Mouse (Mus musculus) c-Kit-positive CD71-positive TER-119-negative erythroid progenitor cells, embryonic 14.5 days (primary cell): ENCODE measurements around the gene Mindy1.

Experiments
- DNase-seq: peaks from one replicate; pipeline ENCODE4 v3.0.0-alpha.2; 2013; ENCODE audit warnings: low read depth

Mindy1 gene

DNA sequence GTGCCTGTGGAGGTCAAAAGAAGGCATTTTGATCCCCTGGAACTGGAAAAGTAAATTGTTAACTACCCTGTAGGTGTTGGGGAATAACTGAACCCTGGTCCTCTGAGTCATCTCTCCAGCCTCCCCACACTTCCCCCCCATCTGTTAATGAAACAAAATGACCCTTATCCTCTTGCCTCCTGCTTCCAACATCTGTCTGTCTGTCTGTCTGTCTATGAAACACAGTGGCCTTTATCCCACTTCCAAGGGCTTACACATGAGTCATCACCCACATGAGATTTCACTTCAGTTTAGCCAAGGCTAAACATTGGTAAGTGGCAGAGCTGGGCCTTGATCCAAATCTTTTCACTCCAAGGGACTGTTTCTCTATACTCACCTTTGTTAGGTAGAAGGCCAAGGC lies 13.3 kb upstream of the Mindy1 start:
- DNase-seq = no peak

DNA sequence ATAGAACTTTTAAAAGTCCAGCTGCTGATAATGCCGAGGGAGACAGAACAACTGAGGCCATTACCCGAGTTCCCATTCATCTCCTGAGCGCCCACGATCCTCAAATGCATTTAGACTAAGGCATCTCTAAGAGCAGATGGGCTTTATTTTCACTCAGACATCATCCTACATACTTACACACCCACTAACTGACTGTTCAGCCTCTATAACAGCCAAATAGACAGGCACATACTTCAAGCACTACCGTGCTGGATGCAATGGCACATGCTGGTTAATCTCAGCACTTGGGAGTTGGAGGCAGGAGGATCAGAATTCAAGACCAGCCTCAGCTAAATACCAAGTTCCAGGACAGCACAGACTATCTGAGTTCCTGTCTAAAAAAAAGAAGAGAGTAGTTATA lies 11.4 kb upstream of the Mindy1 start:
- DNase-seq = no peak

DNA sequence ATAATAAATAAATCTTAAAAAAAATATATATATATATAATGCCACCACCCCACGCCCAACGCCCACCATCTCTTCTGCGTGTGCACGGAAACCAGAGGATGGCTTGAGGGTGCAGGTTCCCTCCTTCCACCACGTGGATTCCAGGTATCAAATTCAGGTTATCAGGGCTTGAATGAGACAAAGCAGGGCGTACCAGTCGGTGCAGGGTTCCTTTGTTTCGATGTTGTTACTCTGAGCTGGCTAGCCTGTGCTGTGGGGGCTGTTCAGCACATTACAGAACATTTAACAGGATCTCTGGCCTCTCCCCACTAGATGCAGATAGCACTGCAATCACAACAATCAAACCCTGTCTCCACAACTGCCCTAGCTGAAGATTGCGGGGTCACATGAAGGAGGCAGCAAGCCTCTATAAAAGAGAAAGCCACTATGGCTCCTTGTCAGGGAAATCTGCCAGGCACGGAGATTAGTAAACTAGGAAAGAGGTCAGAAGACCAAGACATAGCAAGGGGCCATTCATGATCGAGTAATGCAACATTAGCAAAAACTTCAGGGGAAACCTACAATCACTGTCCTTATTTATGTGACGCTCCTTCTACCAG lies 10.3 kb upstream of the Mindy1 start:
- DNase-seq = no peak

DNA sequence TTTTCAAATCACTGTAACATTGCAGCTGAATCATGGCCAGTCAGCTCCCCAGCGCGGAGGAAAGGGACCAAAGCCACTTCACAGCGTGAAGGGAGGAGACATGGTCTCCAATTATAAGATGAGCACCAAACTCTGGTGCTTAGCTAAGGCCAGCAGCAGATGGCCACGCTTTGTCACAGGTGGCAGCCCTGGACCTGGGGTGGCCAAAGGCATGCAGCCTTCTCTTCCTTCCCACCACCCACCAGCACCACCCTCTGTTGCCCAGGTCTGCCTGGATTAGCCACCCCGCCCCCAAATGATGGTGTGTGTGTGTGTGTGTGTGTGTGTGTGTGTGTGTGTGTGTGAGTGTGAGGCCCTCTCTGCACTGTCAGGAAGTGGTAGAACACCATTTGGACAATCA lies 7.7 kb upstream of the Mindy1 start:
- DNase-seq = no peak

DNA sequence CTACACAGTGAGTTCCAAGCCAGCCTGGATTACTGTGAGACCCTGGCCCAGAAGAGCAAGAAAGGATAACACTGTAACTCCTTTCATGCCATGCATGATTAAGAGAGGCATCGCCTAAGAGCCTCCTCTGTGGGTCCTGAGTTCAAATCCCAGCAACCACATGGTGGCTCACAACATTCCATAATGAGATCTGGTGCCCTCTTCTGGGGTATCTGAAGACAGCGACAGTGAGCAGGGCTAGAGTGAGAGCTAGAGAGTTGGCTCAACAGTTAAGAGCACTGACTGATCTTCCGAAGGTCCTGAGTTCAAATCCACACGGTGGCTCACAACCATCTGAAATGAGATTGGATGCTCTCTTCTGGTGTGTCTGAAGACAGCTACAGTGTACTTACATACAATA lies 6.7 kb upstream of the Mindy1 start:
- DNase-seq = no peak

DNA sequence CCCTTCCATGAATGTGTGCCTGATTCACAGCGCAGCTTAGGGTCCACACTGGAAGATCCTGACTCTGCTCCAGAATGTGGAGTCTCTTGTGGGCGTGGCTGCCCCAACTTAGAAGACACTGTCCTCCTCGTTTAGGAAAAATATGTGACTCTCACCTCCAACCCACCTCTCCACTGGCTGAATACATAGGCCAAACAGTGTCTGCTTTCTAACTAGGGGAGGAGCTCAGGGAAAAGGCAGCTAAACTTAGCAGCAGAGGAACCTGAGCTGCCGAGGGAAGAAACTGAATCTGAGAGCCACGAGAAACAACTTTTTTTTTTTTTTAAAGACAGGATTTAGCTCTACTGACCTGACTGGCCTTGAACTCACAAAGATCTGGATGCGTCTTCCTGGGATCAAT lies 6.0 kb upstream of the Mindy1 start:
- DNase-seq = no peak

DNA sequence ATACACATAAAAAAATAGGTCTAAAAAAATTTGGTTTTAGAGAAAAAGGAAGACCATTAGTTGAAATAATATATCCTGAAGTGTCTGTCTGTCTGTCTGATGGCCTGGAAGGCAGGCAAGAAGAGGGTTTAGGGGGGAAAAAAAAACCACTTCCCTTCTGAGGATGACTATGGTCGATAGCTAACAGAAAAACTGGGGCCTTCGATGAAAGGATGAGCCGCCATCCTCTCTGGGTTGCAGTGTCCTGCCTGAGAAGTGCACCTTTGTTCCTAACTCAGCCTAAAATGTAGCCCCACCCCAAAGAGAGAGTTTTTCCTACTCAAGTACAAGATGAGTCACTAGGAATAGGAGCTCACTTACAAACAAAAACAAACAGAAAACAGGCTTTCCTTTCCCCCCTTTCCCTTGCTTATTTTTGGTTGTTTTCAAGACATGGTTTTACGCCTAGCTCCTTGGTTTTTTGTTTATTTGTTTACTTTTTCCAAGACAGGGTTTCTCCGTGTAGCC lies 4.7 kb upstream of the Mindy1 start:
- no peak for DNase-seq

DNA sequence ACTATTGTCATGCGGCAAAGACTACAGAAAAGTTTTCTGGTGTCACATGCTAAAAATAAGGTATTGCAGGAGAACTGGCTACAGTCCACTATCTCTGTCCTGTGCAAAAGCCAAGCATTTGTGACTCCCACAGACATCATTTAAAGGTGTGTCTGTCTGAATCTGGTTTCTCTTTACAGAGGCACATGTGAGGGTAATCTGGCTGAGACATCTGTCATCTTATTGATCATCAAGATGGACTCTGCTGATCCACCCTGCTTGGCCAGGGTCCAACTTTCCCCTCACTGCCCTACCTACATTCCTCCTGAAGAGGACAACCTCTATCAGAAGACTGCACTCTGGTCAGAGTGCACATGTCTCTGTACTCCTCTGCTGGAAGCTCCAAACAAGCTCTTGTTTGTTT lies 4.0 kb upstream of the Mindy1 start:
- no peak for DNase-seq

DNA sequence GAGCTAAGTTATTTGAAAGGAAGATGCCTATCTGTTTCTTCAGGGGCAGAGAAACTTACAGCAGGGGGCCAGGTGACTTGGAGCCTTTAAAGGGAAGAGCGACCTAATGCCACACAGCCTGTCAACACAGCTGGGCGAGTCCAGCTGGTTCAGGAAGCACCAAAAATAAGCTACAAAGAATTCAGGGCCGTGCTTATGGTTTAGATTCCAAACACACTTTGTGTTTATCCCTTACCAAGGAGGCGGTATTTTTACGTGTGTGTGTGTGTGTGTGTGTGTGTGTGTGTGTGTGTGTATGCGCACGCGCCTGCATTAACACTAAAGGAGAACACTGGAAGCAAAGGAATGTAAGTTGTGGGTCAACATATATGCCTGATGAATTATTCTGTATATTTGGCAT lies 398 bp upstream of the Mindy1 start:
- no peak for DNase-seq

DNA sequence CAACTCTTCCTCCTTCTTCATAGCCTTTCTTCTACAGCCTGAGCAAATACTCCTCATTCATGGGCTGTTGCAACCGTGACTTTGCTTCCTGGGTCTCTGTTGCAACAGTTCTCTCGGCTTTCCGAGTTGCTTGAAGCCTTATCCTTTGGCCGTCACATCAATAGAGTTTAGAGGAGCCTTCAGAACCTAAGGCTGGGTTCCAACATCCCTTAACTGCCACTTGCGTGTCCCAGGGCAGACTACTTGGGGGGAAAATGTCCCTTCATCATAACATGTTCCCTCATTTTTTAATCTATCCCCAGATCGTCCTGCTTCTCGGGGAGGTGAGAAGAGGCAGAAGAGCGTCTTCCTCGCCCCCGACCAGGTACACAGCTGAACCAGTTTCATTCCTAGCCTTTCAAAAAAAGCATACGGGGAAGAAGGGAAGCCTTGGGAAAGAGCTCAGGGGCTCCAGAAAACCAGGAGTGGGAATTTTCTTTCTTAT lies 1.3 kb downstream of the Mindy1 start:
- no peak for DNase-seq

DNA sequence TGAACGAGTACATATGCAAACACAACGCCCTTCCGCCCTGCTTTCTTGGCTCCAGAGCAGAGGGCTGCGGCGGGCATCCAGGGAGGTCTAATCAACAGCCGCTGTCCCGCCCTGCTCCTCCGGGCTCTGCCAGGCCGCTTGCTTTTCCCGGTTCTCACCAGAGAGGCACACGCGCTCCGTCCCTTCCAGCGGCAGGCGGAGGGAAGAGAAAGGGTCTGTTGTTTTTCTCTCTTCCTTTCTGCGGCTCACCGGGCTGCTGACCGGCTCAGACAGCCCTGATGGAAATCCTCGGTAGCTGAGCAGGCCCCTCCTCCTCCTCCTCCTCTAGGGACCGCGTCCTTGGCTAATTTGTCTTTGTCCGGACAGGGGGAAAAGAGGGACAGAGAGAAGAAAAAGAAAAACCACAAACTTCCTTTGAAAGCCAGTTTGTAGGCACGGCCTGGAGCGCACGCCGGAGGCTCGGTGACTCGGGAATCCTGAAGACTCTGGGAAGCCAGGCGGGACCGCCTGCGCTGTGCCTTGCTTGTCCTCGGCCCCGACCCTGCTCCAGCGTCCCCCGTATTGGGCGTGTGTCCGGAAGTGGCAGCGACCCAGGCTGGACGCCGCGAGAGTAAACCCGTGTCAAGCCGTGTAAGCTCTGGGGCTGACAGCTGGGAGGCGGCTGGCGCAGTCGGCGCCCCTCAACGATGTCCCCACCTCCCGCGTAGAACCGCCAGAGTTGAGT lies 1.9 kb downstream of the Mindy1 start:
- peak; percentile 66 for DNase-seq

DNA sequence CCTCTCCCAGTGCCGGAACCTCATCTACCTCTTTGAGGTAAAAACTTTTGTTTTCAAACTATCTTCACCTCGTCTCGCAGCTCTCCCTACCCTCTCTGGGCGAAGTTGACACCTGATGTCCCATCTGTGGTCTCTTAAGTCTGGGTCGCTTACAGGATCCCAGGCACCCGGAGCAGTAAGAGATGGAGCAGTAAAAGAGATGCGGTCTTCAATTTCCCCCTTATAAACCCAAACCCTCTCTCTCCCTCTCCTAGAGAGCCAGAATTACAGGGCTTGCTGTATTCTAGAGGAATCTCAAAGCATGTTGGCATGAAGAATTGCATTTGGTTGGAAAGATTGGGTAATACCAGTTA lies 2.4 kb downstream of the Mindy1 start:
- no peak for DNase-seq

DNA sequence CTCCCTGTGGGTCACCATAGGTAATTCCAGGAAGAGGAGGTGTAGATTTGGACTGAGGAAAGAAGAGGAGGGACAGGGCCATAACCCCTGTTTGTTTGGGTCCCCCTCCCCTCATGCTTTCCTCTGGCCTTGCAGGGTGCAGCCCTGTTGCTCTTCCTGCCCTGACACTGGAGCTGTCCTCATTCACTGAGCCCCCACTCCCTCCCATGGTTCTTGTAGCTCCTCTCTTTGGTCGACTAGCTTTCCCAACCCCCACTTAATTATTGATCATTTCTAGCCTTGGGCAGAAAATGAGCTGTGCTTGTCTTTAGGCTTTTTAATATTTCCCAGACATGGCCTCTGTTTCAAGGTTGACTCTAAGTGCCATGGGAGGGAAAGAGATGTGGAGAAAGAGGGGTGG lies 2.9 kb downstream of the Mindy1 start:
- DNase-seq = no peak

DNA sequence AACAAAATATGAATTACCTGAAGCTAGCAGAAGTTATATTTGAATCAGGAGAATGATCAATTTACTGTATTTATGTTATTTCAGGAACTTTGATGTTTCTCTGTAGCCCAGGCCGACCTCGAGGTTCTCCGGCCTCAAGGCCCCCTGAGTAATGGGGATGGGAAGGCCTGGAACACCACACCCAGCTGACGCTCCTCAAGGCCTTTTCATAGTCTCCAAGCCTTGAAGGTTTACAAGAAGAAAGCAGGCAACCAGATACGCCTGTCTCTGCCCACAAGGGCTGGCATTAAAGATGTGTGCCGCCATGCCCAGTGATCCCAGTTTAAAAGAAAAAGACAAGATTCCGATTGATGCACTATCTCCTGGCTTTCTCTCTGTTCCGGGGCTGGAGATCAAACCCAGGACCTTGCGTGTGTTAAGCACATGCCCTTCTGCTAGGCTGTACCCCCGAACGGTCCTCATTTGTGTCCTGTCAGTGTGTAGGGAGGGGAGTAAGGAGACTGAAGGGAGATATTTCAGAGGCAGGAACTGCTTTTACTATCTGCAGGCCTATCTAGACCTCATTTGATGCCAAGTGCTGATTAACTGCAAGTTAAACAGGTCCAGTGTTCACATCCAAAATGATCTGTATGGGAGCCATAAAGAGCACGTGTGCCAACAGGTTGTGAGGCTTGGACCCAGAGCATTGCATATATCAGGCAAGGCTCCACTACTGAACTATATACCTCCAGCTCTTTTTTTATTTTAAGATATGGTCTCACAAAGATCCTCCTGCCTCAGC lies 3.5 kb downstream of the Mindy1 start:
- no peak for DNase-seq

DNA sequence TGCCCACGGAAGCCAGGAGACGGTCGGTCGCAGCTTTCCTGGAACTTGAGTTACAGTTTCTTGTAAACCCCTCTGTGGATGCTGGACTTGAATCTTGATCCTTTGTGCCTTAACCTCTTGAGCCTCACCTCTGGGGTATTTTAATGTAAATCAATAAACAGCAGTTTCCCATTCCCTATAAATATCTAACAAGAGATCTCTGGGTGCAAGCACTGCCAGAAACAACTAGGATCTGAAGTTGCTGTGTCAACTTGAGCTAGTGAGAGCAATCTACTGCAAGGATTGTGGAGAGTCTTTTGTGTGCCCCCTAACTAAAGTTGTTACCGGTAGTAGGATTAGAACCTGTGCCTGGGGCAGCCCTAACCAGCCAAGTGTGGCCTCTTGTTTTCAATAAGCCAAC lies 4.2 kb downstream of the Mindy1 start:
- no peak for DNase-seq

DNA sequence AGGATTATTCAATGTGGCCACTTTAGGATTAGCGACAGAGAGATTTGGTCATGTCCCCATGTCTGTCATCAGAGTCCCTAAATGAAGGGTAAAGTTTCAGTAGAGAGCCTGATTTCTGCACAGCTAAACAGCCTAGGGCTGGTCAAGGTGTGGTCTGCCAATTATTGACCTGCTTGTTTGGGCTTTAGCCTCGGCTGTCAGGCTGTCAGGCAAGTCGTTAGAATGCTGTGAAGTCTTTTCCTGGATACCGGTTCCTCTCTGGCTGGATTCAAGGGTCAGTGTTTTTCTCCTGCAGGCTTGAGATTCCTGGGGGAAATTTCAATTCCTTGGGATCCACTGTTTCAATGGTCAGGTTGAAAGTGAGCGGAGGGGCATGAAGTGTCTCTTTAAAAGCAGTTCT lies 4.9 kb downstream of the Mindy1 start:
- DNase-seq = no peak

DNA sequence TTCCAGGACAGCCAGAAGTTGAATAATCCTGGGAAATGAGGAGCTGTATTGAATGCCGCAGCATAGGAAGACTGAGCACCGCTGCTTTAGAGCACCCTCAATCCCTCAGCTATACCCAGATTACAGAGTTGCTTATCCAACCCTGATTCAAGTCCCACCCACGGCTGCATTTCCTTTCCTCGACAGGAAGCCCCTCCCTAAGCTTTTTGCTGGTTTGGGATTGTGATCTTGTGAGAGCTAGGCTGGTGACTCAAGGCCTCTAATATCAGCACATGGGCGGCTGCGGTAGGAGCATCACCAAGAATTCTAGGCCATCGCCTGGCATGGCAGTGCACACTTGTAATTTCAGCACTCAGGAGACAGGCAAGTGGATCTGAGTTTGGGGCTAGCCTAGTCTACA lies 5.4 kb downstream of the Mindy1 start:
- DNase-seq = no peak

DNA sequence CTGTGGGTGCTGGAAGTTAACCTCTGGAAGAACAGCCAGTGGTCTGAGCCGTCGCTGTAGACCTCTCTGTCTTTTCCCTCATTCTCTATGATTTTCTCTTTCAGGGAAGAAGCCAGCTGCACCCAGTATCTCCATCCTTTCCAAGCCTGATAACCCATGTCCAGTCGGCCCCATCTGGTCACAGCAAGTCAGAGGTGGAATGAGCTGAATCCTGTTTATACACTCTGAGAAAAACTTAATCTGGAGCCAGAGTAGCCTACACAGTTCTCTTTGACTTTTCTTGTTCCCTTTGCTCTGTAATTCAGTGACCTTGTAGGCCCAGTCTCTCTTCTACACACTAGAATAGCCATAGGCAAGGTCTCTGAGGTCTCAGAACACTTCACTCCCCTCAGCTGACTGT lies 6.4 kb downstream of the Mindy1 start:
- no peak for DNase-seq

DNA sequence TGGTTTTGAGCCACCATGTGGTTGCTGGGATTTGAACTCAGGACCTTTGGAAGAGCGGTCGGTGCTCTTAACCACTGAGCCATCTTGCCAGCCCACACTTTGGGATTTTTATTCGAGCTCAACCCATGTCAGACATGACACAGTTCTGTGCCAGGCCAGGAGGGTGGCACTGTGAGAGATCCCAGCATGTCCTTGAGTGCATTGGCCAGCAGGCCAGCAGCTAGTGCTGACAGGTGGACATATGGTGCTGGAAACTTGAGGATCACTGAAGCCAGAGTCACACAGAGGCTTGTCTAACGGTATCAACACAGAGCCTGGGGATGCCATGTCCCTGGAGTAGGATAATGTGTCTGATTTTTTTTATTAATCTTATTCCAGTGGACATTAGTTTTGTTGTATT lies 8.3 kb downstream of the Mindy1 start:
- no peak for DNase-seq

DNA sequence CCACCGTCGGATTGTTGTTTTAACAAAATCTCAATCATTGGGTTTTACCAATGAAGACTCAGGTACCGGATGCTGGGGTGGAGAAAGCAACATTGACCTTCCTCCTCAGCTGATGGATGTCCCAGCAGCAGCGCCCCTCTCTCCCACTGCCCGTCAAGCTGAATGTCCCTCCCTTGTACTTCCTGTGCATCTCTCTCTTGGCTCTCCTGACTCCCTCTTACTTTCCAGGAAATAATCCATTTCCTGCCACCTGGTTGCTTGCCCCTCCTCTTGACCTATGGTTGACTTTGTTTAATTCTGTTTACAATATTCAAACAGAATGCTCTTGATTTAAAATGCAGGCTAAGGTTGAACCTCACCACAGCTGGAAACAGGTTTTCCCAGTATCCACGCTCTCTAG lies 9.0 kb downstream of the Mindy1 start:
- DNase-seq = no peak

DNA sequence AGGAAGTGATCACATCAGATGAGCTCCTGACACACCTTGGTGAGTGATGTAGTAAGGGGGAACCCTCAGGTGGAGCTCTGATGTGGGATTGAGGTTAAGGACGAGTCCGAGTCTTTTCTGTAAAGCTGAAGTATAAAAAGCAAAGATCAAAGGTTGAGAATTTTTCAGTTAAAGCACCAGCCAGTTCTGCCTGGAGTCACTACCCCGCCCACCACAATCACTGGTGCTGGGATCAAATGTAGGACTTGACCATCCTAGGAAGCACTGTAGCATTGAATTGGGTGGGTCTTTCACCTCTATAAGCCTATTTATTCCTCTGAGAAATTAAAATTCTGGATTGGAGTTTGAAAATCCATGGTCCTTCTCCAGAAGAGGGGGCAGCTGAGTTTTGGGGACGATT lies 9.9 kb downstream of the Mindy1 start:
- no peak for DNase-seq

DNA sequence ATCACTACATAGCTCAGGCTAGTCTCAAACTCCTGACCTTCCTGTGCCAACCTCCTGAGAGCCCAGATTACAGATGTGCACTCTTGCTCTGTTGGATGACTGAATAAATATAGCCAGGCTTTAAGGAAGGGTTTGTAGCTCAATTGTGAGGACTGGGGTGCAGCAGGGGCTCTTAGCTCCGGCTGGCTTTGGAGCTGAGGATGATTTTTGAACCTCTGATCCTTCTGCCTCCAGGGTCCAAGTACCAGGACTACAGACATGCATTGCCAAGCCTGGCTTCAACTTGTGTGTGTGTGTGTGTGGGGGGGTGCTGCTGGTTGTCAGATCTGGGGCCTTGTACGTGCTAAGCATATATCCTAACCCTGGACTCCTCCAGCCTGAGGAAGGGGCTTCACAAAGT lies 11.8 kb downstream of the Mindy1 start:
- no peak for DNase-seq

DNA sequence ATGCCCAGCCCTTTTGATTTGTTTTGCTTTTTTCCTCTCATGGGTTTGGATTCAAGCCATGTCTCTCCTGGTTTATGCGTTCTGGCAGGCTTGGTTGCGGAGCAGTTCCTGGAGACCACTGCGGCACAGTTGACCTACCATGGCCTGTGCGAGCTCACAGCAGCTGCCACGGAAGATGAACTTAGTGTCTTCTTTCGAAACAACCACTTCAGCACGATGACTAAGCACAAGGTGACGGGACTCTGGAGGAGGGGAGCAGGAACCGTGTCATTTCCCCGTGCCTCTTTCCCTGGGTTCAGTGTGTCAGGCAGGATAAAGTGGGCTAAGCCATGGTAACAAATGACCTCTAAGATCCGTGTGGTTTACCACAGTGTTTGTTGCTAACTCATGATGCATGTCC lies 12.4 kb downstream of the Mindy1 start:
- no peak for DNase-seq
